Mouse (Mus musculus): ENCODE measurements at regions not wholly inside any gene's neighbourhood (a gene's known extent, or its start where the extent isn't known, plus 50 kb on each side); places are given as distances from the start of the nearest gene placed in this dataset.
"Not testable (repeated sequence)": the region's sequence is repeated elsewhere in the genome, so short reads cannot be mapped to it uniquely, and the experiment has no call there.

- Histone ChIP-seq H3K4me1 (no peaks in the 10 kb centered on the region), H3K4me2 (no peak overlapping the region), H3K9ac (no peak overlapping the region), H3K4me3 (no peak overlapping the region), H3K9me3 (no peaks in the 10 kb centered on the region), H3K27ac (no peak overlapping the region), H3K36me3 (replicated peaks) (no peaks in the 10 kb centered on the region), H3K27me3 (replicated peaks) (no peaks in the 10 kb centered on the region)
- 68% methylated on average over 6 of the region's 6 CpGs for WGBS
- ATAC-seq (replicated peaks), result no peak
Measured at GRCm38 (mm10) chr4:10670846-10671428, 203.4 kb upstream of the 2610301B20Rik start.

- WGBS, result 76% methylated on average over 9 of the region's 9 CpGs
- Histone ChIP-seq H3K9me3 (no peaks in the 10 kb centered on the region), H3K9ac (no peak overlapping the region), H3K4me2 (no peak overlapping the region), H3K27me3 (replicated peaks) (no peaks in the 10 kb centered on the region), H3K27ac (no peak overlapping the region), H3K36me3 (replicated peaks) (no peaks in the 10 kb centered on the region), H3K4me1 (no peaks in the 10 kb centered on the region), H3K4me3 (no peak overlapping the region)
- no peak for ATAC-seq (replicated peaks)
Measured at GRCm38 (mm10) chr4:10691086-10691485, 183.2 kb upstream of the 2610301B20Rik start.

GRCm38 (mm10) chr4:10692860-10693259 lies 181.4 kb upstream of the 2610301B20Rik start:
- H3K9me3 ChIP-seq, result no peaks in the 10 kb centered on the region
- no peak overlapping the region for H3K4me3 ChIP-seq
- H3K36me3 ChIP-seq (replicated peaks), result no peaks in the 10 kb centered on the region
- H3K4me1 ChIP-seq, result no peaks in the 10 kb centered on the region
- WGBS, result 80% methylated on average over 2 of the region's 2 CpGs
- ATAC-seq (replicated peaks), result no peak
- H3K27me3 ChIP-seq (replicated peaks), result no peaks in the 10 kb centered on the region
- no peak overlapping the region for H3K9ac ChIP-seq
- H3K4me2 ChIP-seq, result no peak overlapping the region
- H3K27ac ChIP-seq, result no peak overlapping the region

- no peaks in the 10 kb centered on the region for H3K36me3 ChIP-seq (replicated peaks)
- H3K27me3 ChIP-seq (replicated peaks), result no peaks in the 10 kb centered on the region
- H3K9me3 ChIP-seq, result no peaks in the 10 kb centered on the region
- whole genome bisulfite sequencing, result 51% methylated on average over 6 of the region's 15 CpGs
- H3K4me2 ChIP-seq, result peak overlapping the region; percentile 22; the same call in 1 of the 2 replicates
- peak; percentile 87 for ATAC-seq (replicated peaks)
- H3K9ac ChIP-seq, result no peak overlapping the region
- H3K4me1 ChIP-seq, result no peaks in the 10 kb centered on the region
- peak overlapping the region; percentile 20; the same call in 1 of the 2 replicates for H3K27ac ChIP-seq
- H3K4me3 ChIP-seq, result peak overlapping the region; percentile 20
Measured at GRCm38 (mm10) chr4:10693446-10694105, 180.7 kb upstream of the 2610301B20Rik start.

GRCm38 (mm10) chr4:10694106-10694748 lies 180.1 kb upstream of the 2610301B20Rik start:
- not testable (repeated sequence) for H3K36me3 ChIP-seq (replicated peaks); H3K9ac ChIP-seq; H3K9me3 ChIP-seq; H3K27me3 ChIP-seq (replicated peaks); H3K4me2 ChIP-seq; ATAC-seq (replicated peaks); H3K4me1 ChIP-seq
- 0 out of 2 replicates have a peak overlapping the region, but pooled peaks have one; percentile 20 for H3K4me3 ChIP-seq
- 55% methylated on average over 4 of the region's 21 CpGs for WGBS
- 0 out of 2 replicates have a peak overlapping the region, but pooled peaks have one; percentile 11 for H3K27ac ChIP-seq

- Histone ChIP-seq H3K4me3 (no peak overlapping the region), H3K27ac (no peak overlapping the region), H3K9ac (no peak overlapping the region), H3K4me1 (no peaks in the 10 kb centered on the region), H3K27me3 (replicated peaks) (no peaks in the 10 kb centered on the region), H3K36me3 (replicated peaks) (no peaks in the 10 kb centered on the region), H3K4me2 (no peak overlapping the region), H3K9me3 (no peaks in the 10 kb centered on the region)
- no peak for ATAC-seq (replicated peaks)
- WGBS, result 84% methylated on average over 1 of the region's 1 CpGs
Measured at GRCm38 (mm10) chr4:10697225-10697836, 177.0 kb upstream of the 2610301B20Rik start.

GRCm38 (mm10) chr4:10698637-10699036 lies 175.7 kb upstream of the 2610301B20Rik start:
- Histone ChIP-seq H3K36me3 (replicated peaks) (no peaks in the 10 kb centered on the region), H3K4me1 (no peaks in the 10 kb centered on the region), H3K27me3 (replicated peaks) (no peaks in the 10 kb centered on the region), H3K9ac (no peak overlapping the region), H3K27ac (no peak overlapping the region), H3K9me3 (no peaks in the 10 kb centered on the region), H3K4me2 (no peak overlapping the region), H3K4me3 (no peak overlapping the region)
- WGBS, result 83% methylated on average over 3 of the region's 3 CpGs
- ATAC-seq (replicated peaks), result no peak

GRCm38 (mm10) chr4:10701479-10701878 lies 172.8 kb upstream of the 2610301B20Rik start:
- no peaks in the 10 kb centered on the region for H3K9me3 ChIP-seq
- ATAC-seq (replicated peaks), result no peak
- no peak overlapping the region for H3K4me3 ChIP-seq
- H3K36me3 ChIP-seq (replicated peaks), result no peaks in the 10 kb centered on the region
- no peaks in the 10 kb centered on the region for H3K4me1 ChIP-seq
- no peak overlapping the region for H3K4me2 ChIP-seq
- WGBS, result 84% methylated on average over 10 of the region's 10 CpGs
- no peak overlapping the region for H3K9ac ChIP-seq
- H3K27ac ChIP-seq, result no peak overlapping the region
- H3K27me3 ChIP-seq (replicated peaks), result no peaks in the 10 kb centered on the region

GRCm38 (mm10) chr4:10703212-10703611 lies 171.1 kb upstream of the 2610301B20Rik start:
- no peak for ATAC-seq (replicated peaks)
- no peaks in the 10 kb centered on the region for H3K36me3 ChIP-seq (replicated peaks)
- H3K4me3 ChIP-seq, result no peak overlapping the region
- WGBS, result 77% methylated on average over 2 of the region's 2 CpGs
- H3K27ac ChIP-seq, result no peak overlapping the region
- no peaks in the 10 kb centered on the region for H3K9me3 ChIP-seq
- H3K27me3 ChIP-seq (replicated peaks), result no peaks in the 10 kb centered on the region
- H3K4me2 ChIP-seq, result no peak overlapping the region
- no peaks in the 10 kb centered on the region for H3K4me1 ChIP-seq
- H3K9ac ChIP-seq, result no peak overlapping the region

- no peak for ATAC-seq (replicated peaks)
- Histone ChIP-seq H3K9ac (no peak overlapping the region), H3K27me3 (replicated peaks) (no peaks in the 10 kb centered on the region), H3K4me1 (no peaks in the 10 kb centered on the region), H3K27ac (no peak overlapping the region), H3K4me2 (no peak overlapping the region), H3K36me3 (replicated peaks) (no peaks in the 10 kb centered on the region), H3K9me3 (no peaks in the 10 kb centered on the region), H3K4me3 (no peak overlapping the region)
- 79% methylated on average over 7 of the region's 7 CpGs for WGBS
Measured at GRCm38 (mm10) chr4:10707016-10707657, 167.2 kb upstream of the 2610301B20Rik start.

- WGBS, result 30% methylated on average over 2 of the region's 2 CpGs
- H3K27me3 ChIP-seq (replicated peaks), result no peaks in the 10 kb centered on the region
- no peaks in the 10 kb centered on the region for H3K4me1 ChIP-seq
- no peaks in the 10 kb centered on the region for H3K9me3 ChIP-seq
- H3K4me2 ChIP-seq, result no peak overlapping the region
- no peak overlapping the region for H3K4me3 ChIP-seq
- ATAC-seq (replicated peaks), result 0 out of 2 replicates have a peak, but pooled peaks have one; percentile 37
- H3K27ac ChIP-seq, result no peak overlapping the region
- no peak overlapping the region for H3K9ac ChIP-seq
- H3K36me3 ChIP-seq (replicated peaks), result no peaks in the 10 kb centered on the region
Measured at GRCm38 (mm10) chr4:10707658-10708056, 166.6 kb upstream of the 2610301B20Rik start.

GRCm38 (mm10) chr4:10711939-10712533 lies 162.3 kb upstream of the 2610301B20Rik start:
- no peaks in the 10 kb centered on the region for H3K9me3 ChIP-seq
- no peak for ATAC-seq (replicated peaks)
- no peak overlapping the region for H3K4me2 ChIP-seq
- no peak overlapping the region for H3K4me3 ChIP-seq
- H3K27ac ChIP-seq, result no peak overlapping the region
- WGBS, result 76% methylated on average over 11 of the region's 11 CpGs
- no peaks in the 10 kb centered on the region for H3K27me3 ChIP-seq (replicated peaks)
- H3K4me1 ChIP-seq, result no peaks in the 10 kb centered on the region
- H3K9ac ChIP-seq, result no peak overlapping the region
- no peaks in the 10 kb centered on the region for H3K36me3 ChIP-seq (replicated peaks)

Measured in midbrain, embryonic 15.5 days (tissue).